Mouse (Mus musculus): ENCODE measurements around the gene Abca7.

Gene Abca7

DNA sequence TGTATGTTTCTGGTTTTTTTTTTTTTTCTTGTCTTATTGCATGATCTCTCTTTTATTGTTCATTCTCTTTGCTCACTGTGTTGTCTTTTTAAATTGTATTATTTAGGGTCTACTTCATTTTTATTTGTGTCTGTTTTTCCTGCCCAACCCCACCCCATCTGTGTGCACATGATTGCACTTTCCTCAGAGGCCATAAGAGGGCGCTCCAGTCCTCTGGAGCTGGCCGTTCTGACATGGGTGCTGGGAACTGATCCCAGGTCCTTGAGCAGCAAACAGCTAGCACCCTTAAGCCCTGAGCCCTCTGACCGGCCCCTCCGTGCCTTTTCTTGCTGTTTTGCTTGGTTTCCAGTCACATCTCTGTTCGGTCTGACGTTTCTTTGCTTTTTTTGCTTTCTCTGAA is 4.7 kb upstream of the Abca7 start:
- no peak for DNase-seq (ENCODE audit: extremely low spot score, low read depth, low spot score)

DNA sequence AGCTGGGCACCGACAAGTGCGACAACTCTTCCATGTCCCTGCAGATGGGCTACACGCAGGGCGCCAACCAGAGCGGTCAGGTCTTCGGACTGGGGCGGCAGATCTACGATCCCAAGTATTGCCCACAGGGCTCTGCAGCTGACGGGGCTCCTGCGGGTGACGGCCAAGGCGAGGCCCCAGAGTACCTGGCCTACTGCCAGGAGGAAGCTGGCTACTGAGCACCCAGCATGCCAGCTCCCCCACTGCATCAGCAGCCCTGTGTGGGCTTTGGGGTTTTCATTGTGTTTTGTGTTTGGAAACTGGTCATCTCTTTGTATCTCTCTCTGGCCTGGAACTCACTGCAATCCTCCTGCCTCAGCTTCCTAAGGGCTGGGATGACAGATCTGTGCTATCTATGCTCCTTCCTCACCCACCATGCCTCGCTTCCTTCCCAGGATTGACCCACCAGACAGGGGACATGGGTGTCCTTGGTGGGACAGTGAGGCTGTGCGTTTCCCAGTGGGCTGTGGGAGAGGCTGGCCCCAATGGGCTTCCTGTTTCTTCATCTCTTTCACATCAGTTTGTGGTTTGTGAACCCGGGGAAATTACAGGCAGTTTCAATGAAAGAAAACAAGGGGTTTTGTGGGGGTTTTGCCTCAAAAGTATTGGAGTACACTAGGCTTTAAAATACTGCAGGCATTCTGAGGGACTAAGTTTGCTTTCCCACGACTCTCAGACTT is 1.7 kb upstream of the Abca7 start:
- no peak for DNase-seq (ENCODE audit: extremely low spot score, low read depth, low spot score)

- DNase-seq (ENCODE audit: extremely low spot score, low read depth, low spot score), result no peak
Measured at GRCm38 (mm10) chr10:79995636-79996035, 658 bp upstream of the Abca7 start.

DNA sequence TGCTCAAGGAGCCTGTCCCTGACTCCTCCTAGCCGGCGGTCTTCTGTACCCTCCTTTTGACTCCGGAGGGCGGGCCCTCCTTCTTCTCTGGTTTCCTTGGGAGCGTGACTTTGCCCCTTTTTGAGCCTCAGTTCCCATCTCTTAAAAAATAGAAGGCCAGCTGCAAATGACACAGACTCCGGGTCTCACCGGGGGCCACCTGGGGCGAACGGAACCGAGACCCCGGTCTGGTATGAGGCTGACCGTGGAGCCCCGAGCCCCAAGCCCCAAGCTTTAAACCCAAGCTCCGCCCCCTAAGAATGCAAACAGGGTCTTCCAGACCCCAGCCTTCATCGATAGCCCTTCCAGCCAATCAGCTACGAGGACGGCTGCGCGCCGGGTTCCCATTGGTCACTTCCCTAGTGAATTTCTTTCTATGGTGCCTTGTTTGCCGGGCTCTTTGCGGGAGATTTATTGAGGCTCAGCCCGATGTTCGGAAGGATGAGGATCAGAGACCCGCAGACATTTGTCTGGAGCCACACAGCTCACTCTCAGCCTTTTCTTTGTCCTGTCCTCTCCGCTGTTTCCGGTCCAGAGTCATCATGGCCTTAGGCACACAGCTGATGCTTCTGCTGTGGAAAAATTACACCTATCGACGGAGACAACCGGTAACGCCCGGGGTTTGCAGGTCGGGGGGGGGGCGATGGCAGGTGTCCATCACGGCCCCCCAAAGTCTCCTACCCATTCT is 903 bp downstream of the Abca7 start:
- no peak for DNase-seq (ENCODE audit: extremely low spot score, low read depth, low spot score)

DNA sequence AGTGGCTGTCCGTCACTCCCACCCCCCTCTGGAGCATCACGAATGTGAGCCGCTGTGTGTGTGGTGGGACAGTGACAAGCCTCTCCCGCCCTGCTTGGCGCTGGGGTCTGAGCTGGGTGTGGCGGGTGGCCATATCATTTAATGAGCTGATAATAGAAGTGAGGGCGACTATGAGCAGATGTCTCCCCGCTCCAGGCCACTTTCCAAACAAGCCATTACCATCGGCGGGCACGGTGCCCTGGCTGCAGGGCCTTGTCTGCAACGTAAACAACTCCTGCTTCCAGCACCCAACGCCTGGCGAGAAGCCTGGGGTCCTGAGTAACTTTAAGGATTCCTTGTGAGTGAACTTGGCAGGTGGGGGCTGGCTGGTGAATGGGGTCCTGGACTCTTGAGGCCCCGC is 1.5 kb downstream of the Abca7 start:
- DNase-seq (ENCODE audit: extremely low spot score, low read depth, low spot score), result no peak

GRCm38 (mm10) chr10:80001945-80002344 is 5.7 kb downstream of the Abca7 start:
- DNase-seq (ENCODE audit: extremely low spot score, low read depth, low spot score), result no peak

- DNase-seq (ENCODE audit: extremely low spot score, low read depth, low spot score), result no peak
Measured at GRCm38 (mm10) chr10:80002829-80003228, 6.5 kb downstream of the Abca7 start.

GRCm38 (mm10) chr10:80003374-80004232 is 7.3 kb downstream of the Abca7 start:
- no peak for DNase-seq (ENCODE audit: extremely low spot score, low read depth, low spot score)

DNA sequence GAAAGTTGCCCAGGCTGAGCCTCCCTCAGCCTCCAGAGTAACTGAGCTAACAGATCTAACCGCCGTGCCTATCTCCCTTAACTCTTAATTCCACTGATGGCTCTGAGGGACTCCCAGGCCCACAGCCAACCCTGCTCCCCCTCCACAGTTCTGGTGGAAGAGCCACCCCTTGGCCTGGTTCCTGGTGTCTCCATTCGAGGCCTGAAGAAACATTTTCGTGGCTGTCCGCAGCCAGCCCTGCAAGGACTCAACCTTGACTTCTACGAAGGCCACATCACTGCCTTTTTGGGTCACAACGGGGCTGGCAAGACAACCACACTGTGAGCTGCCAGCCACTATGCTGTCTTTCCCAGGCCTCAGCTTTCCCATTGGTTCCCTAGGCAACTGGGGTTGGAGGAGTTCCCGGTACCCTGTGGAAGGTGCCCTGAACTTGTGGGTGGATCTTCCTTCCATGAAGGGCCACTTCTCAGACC is 8.0 kb downstream of the Abca7 start:
- no peak for DNase-seq (ENCODE audit: extremely low spot score, low read depth, low spot score)

- DNase-seq (ENCODE audit: extremely low spot score, low read depth, low spot score), result no peak
Measured at GRCm38 (mm10) chr10:80011740-80012139, 15.4 kb downstream of the Abca7 start.

DNA sequence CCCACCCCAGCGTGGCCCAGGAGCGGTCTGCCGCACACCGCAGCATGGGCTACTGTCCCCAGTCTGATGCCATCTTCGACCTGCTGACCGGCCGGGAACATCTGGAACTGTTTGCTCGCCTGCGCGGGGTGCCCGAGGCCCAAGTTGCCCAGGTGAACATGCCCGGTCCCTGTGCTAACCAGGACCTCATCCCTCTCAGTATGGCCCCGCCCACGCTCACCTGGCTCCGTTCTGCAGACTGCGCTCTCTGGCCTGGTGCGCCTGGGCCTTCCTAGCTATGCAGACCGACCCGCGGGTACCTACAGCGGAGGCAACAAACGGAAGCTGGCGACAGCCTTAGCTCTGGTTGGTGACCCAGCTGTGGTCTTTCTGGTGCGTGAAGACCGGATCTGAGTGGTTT is 17.3 kb downstream of the Abca7 start:
- no peak for DNase-seq (ENCODE audit: extremely low spot score, low read depth, low spot score)

DNA sequence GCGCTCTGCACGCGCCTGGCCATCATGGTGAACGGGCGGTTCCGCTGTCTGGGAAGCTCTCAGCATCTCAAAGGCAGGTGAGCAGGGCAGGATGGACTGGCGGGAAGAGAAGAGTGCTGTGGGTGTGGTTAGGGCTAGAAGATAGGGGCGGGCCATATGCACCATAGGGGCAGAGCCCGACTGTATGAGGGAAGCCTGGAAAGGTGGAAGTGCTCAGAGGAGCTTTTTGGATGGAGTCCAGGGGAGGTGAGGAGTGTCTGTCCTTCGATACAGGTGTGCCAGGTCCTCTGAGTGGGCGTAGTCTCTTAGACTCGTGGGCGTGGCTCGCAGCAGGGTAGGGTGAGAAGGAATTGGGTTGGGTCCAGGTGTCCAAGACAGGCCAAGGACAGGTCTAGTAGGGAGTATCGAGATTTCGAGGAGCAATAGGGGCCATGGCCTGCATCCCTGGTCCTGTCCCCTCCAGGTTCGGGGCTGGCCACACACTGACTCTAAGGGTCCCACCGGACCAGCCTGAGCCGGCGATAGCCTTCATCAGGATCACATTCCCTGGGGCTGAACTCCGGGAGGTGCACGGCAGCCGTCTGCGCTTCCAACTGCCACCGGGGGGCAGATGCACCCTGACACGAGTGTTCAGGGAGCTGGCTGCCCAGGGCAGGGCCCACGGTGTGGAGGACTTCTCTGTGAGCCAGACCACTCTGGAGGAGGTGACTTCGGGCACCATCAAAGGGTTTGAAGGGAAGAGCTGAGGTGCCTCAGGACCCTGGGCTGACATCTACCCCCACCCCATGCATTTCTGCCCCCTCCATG is 18.4 kb downstream of the Abca7 start:
- no peak for DNase-seq (ENCODE audit: extremely low spot score, low read depth, low spot score)

DNA sequence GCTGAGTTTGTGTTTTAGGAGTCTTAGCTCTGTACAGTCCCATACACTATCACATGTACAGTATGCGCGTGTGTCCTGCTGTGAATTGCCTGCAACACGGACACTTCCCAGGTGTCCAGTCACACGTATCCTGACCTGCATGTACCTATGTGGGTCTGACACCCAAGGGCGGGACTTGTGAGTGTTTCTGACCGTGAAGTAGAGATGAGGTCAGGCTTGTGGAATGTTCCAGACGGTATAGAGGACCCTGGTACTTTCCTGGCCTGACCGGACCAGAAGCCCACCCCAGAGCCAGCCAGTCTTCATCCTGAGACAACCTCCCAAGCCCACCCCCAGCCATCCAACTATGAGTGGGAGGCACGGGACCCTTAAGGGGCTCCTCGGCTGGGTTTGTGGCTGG is 19.3 kb downstream of the Abca7 start:
- DNase-seq (ENCODE audit: extremely low spot score, low read depth, low spot score), result no peak

DNA sequence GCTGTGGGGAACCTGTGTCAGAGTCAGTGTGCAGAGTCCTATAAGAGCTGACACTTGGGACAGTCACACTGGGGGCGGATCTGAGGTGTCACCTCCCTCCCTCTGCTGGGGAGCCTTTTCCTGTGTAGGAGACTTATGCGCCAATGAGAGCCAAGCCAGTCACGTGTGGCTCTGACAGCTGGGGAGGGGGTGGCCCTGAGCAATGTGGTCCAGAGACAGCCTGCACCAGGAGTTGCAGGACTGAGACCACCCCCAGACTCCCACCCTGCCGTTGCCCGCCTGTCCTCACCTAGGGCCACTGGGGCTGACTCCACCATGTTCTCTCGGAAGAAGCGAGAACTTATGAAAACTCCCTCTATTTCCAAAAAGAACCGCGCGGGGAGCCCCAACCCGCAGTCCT is 20.2 kb downstream of the Abca7 start, which contains the start of gene Arhgap45:
Arhgap45 (plus strand) TSS at position 143 of the 400 bp plus-strand sequence.
- DNase-seq (ENCODE audit: extremely low spot score, low read depth, low spot score), result no peak

DNA sequence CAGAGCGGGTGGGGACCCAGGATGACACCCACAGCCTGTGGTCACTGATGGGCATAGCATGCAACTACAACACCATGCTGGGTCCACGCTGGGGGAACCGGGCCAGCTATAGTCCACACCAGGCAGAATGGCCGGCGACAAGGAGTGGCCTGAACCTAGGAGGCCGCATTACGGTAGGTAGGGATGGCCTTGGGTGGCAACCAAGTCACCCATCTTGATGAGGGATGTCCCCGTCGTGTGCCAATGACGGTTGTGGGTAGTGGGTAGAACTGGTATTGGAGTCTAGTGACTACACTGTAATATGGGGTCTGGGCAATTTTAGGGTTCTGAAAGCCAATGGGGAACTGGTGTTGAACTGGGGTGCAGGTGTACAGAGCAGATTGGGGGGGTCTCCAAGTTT is 20.6 kb downstream of the Abca7 start:
- no peak for DNase-seq (ENCODE audit: extremely low spot score, low read depth, low spot score)

GRCm38 (mm10) chr10:80017361-80017760 is 21.1 kb downstream of the Abca7 start:
- DNase-seq (ENCODE audit: extremely low spot score, low read depth, low spot score), result no peak

DNA sequence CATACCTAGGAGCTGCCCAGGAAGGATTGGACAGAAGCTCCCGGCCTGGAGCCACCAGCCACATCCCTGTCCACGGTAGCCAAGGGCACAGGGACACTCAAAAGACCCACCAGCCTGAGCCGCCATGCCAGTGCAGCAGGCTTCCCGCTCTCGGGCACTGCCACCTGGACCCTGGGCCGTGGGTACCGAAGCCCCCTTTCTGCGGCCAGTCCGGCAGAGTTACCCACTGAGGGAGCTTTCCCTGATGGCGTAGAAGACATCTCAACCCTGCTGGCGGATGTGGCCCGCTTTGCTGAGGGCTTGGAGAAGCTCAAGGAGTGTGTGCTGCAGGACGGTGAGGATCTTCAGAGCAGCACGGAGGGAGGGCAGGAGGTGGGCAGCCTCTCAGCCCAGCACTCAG is 21.5 kb downstream of the Abca7 start:
- no peak for DNase-seq (ENCODE audit: extremely low spot score, low read depth, low spot score)

GRCm38 (mm10) chr10:80018739-80019297 is 22.5 kb downstream of the Abca7 start:
- no peak for DNase-seq (ENCODE audit: extremely low spot score, low read depth, low spot score)

GRCm38 (mm10) chr10:80019471-80020131 is 23.3 kb downstream of the Abca7 start:
- DNase-seq (ENCODE audit: extremely low spot score, low read depth, low spot score), result no peak

DNA sequence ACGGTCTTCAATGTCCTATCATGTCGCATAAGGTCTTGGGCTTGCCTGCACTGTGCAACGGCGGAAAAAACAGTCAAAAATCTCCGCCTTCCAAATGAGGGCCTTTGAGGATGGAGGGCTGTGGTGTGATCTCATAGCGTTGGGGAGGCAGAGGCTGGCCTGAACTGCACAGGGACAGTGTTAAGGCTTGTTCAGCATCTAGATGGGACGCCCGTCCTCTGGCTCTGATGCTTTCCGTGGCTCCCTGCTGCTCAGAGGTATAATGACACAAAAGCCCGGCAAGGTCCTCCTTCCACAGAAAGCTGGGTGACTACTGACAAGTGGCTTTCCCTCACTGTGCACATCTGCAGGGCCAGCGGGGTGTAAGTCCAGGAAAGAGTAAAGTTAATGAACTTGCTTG is 23.9 kb downstream of the Abca7 start:
- DNase-seq (ENCODE audit: extremely low spot score, low read depth, low spot score), result no peak
